Mouse (Mus musculus) liver, embryonic 12.5 days (tissue): Measurements from ENCODE around the gene Dync1i1. TPM values are rescaled to one million over a fixed set of nuclear protein-coding genes. Genes with fewer than 3 reads are reported as not detected.
A peak's percentile ranks its signal among the peaks of the same experiment; 100 is the strongest.

Experiments
- ATAC-seq: fragments of 200-750 bp; cut with Nextera tagmentation; 2 replicates; pipeline ENCODE4 v1.8.0; 2017; ENCODE audit warnings: moderate number of reproducible peaks, mild to moderate bottlenecking, moderate library complexity
- H3K27ac ChIP-seq: fragments of 300-500 bp; sonication (generic); 2 replicates; pipeline ENCODE4 v1.5.1; 2016; ENCODE audit warnings: mild to moderate bottlenecking
- H3K27me3 ChIP-seq: fragments of 300-500 bp; sonication (generic); replicated peaks from 2 replicates; pipeline ENCODE4 v1.6.1; 2016; ENCODE audit warnings: mild to moderate bottlenecking, moderate library complexity
- H3K36me3 ChIP-seq: fragments of 300-500 bp; sonication (generic); 2 replicates; pipeline ENCODE4 v1.6.1; 2016; ENCODE audit warnings: mild to moderate bottlenecking, moderate library complexity
- H3K4me1 ChIP-seq: fragments of 300-500 bp; sonication (generic); 2 replicates; pipeline ENCODE4 v1.6.1; 2016
- H3K4me2 ChIP-seq: fragments of 300-500 bp; sonication (generic); 2 replicates; pipeline ENCODE4 v1.6.1; 2016; ENCODE audit warnings: mild to moderate bottlenecking, moderate library complexity
- H3K4me3 ChIP-seq: fragments of 300-500 bp; sonication (generic); 2 replicates; pipeline ENCODE4 v1.5.1; 2016; ENCODE audit warnings: mild to moderate bottlenecking, moderate library complexity
- H3K9ac ChIP-seq: fragments of 300-500 bp; sonication (generic); 2 replicates; pipeline ENCODE4 v1.6.1; 2016; ENCODE audit warnings: mild to moderate bottlenecking, moderate library complexity
- H3K9me3 ChIP-seq: fragments of 300-500 bp; sonication (generic); replicated peaks from 2 replicates; pipeline ENCODE4 v1.6.1; 2016; ENCODE audit warnings: mild to moderate bottlenecking, moderate library complexity
- WGBS: fragments of 180-500 bp; shearing (Covaris S2); methylation state at CpG from one replicate; pipeline ENCODE4 v1.1.7; 2016; ENCODE audit not compliant: insufficient replicate concordance; 5-methylcytosine and 5-hydroxymethylcytosine counted together
- polyA plus RNA-seq: library from polyadenylated mRNA; unstranded; fragments of >200 nt; fragmentation: Nextera tagmentation; extraction: Ambion mirVana; gene quantifications from 2 replicates; pipeline ENCODE4 v1.2.1, GENCODE M21; 2016

Gene Dync1i1
- polyA plus RNA-seq, 1 experiment from 2014 or later: 0.15 TPM

DNA sequence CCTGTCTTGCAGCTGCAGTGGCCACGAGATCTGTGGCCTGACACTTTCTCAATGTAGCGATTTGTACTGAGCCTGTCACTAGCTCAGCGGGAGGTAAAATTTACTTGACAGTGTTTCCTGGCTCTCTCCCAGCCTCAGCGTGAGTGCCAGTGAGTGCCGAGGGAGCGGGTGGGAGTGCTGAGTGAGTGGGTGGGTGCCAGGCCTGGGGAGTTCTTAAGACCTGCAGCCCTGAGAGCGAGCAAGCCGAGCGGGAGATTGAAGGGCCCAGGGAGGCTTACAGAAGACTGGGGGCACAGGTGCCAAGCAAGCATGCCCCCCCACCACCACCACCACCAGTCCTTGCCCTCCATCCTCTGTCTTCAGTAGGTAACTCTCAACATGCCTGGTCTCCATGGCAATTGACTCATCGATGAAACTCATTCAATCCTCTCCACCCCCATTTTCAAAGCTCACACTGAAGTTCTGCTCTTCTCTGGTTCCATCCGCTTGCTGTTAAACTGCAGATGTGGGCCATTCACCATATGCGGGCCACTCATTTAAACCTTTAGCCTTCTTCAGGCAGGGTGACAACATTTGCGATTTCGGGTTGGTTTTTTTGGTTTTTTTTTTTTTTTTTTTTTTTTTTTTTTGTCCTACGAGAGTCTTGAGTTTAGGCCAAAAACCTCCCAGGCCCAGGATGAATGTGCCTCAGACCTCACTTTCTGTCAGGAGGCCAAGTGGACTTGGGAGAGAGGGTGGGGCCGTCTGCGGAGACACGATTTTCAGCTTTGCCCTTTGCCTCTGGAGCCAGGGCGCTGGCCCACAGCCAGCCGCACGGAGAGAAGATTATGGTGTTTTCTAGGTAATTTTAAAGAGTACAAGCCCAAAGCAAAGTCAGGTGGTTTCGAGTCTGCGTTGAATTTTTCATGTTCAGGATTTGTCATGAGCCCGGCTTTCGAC is 266.6 kb downstream of the Dync1i1 start:
- no peak overlapping the region for H3K4me3 ChIP-seq
- WGBS: 68% methylated on average over 25 of the region's 25 CpGs
- no peak overlapping the region for H3K9ac ChIP-seq
- H3K9me3 ChIP-seq: no peaks in the 10 kb centered on the region
- no peaks in the 10 kb centered on the region for H3K36me3 ChIP-seq
- no peak for ATAC-seq
- H3K27me3 ChIP-seq: no peaks in the 10 kb centered on the region
- H3K27ac ChIP-seq: no peak overlapping the region
- H3K4me1 ChIP-seq: no peaks in the 10 kb centered on the region
- no peak overlapping the region for H3K4me2 ChIP-seq

DNA sequence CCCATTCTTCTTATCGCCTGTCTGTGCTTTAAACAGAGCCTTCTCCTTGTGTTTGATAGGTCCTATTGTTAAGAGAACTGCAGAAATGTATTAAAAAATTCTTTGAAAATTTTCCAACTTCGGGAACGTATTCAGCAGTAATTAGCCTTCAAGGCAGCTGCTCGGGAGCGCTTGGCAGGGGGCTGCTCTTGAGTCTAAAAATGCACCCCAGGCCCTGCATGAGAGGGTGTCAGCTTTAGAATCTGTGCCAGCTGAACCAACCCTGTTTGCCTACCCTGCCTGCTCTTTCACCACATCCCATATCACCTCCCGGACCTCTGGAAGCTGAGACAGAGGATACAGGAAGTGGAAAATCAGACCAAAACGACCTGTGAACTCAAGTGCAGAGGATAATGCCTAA is 267.6 kb downstream of the Dync1i1 start:
- no peak overlapping the region for H3K4me3 ChIP-seq
- no peak overlapping the region for H3K9ac ChIP-seq
- H3K4me1 ChIP-seq: no peaks in the 10 kb centered on the region
- ATAC-seq: no peak
- H3K4me2 ChIP-seq: no peak overlapping the region
- no peaks in the 10 kb centered on the region for H3K27me3 ChIP-seq
- H3K27ac ChIP-seq: no peak overlapping the region
- WGBS: 64% methylated on average over 7 of the region's 7 CpGs
- H3K36me3 ChIP-seq: no peaks in the 10 kb centered on the region
- no peaks in the 10 kb centered on the region for H3K9me3 ChIP-seq

DNA sequence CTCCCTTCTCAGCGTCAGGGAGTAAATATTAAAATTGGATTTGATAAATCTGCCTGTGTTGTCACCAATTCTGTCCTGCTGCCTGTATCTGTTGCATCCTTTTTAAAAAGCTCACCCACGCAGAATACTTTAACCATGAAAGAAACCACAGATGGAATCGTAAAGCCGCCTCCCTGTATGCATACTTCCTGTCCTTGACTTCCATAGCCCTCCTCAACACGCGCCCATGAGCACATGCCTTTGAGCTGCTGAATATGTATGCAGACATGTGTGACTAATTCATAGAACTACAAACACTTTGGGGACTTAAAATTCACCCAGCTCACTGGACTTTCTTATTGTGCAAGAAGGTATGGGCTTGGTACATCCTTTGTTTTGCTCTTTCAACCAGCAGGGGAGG is 272.1 kb downstream of the Dync1i1 start:
- no peak overlapping the region for H3K4me3 ChIP-seq
- H3K9me3 ChIP-seq: no peaks in the 10 kb centered on the region
- H3K27ac ChIP-seq: no peak overlapping the region
- 42% methylated on average over 6 of the region's 6 CpGs for WGBS
- ATAC-seq: no peak
- no peak overlapping the region for H3K9ac ChIP-seq
- no peaks in the 10 kb centered on the region for H3K27me3 ChIP-seq
- no peaks in the 10 kb centered on the region for H3K4me1 ChIP-seq
- H3K36me3 ChIP-seq: no peaks in the 10 kb centered on the region
- H3K4me2 ChIP-seq: no peak overlapping the region

DNA sequence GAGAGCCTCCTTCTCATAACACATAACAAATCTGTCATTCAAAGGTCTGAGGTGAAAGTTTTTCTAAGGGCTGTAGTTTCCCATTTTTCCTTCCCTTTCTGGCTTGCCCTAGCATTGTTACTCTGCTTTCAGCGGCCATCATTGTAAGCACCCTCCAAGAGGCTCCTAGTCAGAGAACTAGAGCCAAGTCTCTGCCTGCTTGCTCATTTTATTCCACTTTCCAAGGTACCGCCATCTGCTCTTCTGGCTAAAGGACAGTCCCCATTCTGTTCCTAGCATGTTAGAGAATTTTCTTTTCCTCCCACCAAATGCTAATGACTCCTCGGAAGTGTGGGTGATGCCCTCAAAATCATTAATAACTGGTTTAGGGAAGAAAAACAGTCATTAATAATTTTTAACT is 276.6 kb downstream of the Dync1i1 start:
- no peaks in the 10 kb centered on the region for H3K4me1 ChIP-seq
- no peak overlapping the region for H3K27ac ChIP-seq
- no peak overlapping the region for H3K4me2 ChIP-seq
- 71% methylated on average over 3 of the region's 3 CpGs for WGBS
- no peak for ATAC-seq
- peaks cover 15% of the 10 kb centered on the region for H3K27me3 ChIP-seq
- no peaks in the 10 kb centered on the region for H3K9me3 ChIP-seq
- H3K9ac ChIP-seq: no peak overlapping the region
- no peaks in the 10 kb centered on the region for H3K36me3 ChIP-seq
- H3K4me3 ChIP-seq: no peak overlapping the region

DNA sequence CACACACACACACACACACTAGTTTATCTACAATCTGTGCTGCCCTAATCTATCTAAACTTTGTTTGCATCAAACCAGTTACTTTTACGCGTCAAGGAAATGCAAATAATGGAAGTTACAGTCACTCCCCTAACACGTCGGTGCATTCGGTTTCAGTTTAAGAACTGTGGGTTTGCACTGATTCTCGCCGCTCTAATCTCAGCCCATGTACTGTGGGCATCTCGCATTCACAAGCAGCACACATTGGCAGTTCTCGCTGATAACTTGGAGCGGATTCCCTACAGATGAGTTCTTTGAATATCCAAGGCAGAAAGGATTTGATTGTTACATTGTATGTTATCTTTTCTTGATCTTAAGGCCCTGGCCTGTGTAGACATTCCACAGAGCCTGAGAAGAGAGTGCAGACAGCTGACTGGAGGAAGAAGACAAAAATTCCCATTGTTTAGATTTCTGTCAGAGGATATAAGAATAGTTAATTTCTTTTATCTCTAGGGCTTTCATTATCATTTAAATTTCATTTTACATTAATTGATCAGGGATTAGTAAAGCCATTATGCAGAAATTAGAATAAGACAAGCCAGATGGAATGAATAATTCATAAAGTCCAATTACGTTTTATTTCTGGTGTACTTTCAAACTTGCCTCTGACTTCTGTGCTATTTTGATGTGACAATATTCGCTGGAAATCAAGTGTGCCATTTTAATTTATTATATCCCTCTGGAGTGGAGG is 279.5 kb downstream of the Dync1i1 start:
- H3K27ac ChIP-seq: no peak overlapping the region
- no peak overlapping the region for H3K9ac ChIP-seq
- no peaks in the 10 kb centered on the region for H3K36me3 ChIP-seq
- H3K9me3 ChIP-seq: no peaks in the 10 kb centered on the region
- H3K27me3 ChIP-seq: peaks cover 19% of the 10 kb centered on the region
- H3K4me2 ChIP-seq: no peak overlapping the region
- no peak for ATAC-seq
- 49% methylated on average over 12 of the region's 12 CpGs for WGBS
- H3K4me3 ChIP-seq: no peak overlapping the region
- no peaks in the 10 kb centered on the region for H3K4me1 ChIP-seq

DNA sequence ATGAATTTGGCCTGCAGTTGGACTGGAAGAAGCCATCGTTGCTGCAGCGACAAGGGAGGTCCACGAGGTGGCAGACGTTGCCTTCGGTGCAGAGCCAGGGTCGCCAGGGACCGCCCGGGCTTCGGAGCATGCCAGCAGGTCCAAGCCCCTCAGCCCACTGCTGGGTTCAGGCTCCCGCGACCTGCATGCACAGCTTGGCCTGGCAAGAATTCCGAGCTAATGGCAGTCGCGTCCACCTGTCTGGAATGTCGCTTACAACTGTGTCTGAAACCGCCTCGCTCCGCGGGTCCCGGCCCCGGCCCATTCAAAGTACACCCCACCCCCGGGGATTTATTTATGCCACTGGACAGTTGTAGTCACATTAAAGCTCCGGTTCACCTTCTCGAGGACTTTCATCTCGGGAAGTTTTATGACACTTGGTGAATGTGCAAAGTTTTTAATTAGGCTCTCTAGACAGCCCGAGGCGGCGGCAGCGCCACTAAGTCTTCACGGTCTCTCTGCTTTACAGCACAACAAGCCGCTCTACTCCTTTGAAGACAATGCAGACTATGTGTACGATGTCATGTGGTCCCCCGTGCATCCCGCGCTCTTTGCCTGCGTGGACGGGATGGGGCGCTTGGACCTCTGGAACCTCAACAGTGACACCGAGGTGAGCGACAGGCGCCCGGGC is 280.5 kb downstream of the Dync1i1 start:
- H3K4me1 ChIP-seq: no peaks in the 10 kb centered on the region
- H3K9me3 ChIP-seq: no peaks in the 10 kb centered on the region
- peak overlapping the region; percentile 72 for H3K4me2 ChIP-seq
- ATAC-seq: peak; percentile 59; the same call in 1 of the 2 replicates
- no peak overlapping the region for H3K27ac ChIP-seq
- no peaks in the 10 kb centered on the region for H3K36me3 ChIP-seq
- peak overlapping the region; percentile 41; the same call in 1 of the 2 replicates for H3K9ac ChIP-seq
- peak overlapping the region; percentile 56 for H3K4me3 ChIP-seq
- 7% methylated on average over 42 of the region's 42 CpGs for WGBS
- peaks cover 19% of the 10 kb centered on the region for H3K27me3 ChIP-seq

DNA sequence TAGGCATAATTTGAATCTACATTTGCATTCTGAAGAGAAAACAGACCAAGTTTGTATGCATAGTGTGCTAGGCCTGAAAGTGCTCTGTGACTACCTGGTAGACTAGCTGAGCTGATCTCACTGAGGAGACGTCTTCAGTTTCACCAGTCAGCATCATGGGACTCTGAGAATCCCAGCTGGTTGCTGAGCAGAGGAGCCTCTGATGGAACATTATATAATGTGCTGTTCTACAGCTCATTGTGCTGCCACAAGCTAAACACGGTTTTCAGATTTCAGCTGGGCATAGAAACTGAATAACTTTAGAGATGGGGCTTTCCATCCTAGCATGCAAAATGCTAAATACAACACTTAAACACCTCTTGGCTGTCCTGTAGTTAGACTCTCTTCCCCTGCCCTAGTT is 285.9 kb downstream of the Dync1i1 start:
- Histone ChIP-seq H3K4me1 (no peaks in the 10 kb centered on the region), H3K9me3 (no peaks in the 10 kb centered on the region), H3K9ac (no peak overlapping the region), H3K4me2 (no peak overlapping the region), H3K27me3 (peaks cover 8% of the 10 kb centered on the region), H3K27ac (no peak overlapping the region), H3K4me3 (no peak overlapping the region), H3K36me3 (no peaks in the 10 kb centered on the region)
- 62% methylated on average over 2 of the region's 2 CpGs for WGBS
- ATAC-seq: no peak

DNA sequence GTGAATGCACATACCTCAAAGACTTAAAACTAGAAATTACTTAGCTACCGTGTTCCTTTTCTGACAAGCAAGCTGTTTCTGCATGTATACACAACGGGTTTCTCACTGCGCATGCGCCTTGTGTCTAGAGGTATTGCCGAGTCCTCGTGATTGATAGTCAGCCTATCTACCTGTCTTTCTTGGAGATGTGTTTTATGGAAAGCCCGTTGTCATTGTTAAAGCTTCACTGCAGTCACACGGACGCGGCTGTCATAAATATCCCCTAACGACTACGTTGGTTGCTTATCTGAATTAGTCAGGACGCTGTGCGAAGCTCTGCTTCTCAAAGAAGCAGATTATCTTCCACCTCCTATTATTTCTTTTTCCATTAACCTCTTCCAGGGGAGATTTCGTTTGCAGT is 290.2 kb downstream of the Dync1i1 start:
- H3K4me2 ChIP-seq: no peak overlapping the region
- no peak for ATAC-seq
- H3K27me3 ChIP-seq: no peaks in the 10 kb centered on the region
- WGBS: 45% methylated on average over 15 of the region's 15 CpGs
- H3K9ac ChIP-seq: no peak overlapping the region
- no peaks in the 10 kb centered on the region for H3K4me1 ChIP-seq
- H3K36me3 ChIP-seq: no peaks in the 10 kb centered on the region
- H3K9me3 ChIP-seq: no peaks in the 10 kb centered on the region
- no peak overlapping the region for H3K4me3 ChIP-seq
- no peak overlapping the region for H3K27ac ChIP-seq

DNA sequence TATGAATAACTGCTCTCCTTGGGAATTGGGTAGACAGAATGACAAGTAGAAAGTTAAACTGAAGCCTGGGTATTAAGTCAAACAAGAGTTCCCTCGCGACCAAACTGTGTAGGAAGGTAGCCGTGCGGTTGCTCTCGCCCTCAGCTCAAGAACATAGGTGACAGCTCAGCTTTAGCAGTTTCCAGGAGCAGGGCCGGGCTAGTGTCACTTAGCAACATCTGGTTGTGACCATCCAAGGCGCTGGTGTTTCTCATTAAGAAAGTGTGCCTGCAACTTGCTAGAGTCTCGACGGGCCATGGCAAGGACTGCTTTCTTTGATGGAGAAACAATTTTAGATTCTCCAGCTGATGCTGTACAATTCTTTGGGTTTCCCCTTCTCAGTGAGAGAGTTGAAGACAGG is 291.5 kb downstream of the Dync1i1 start:
- Histone ChIP-seq H3K4me1 (no peaks in the 10 kb centered on the region), H3K36me3 (no peaks in the 10 kb centered on the region), H3K27me3 (no peaks in the 10 kb centered on the region), H3K27ac (no peak overlapping the region), H3K9me3 (no peaks in the 10 kb centered on the region), H3K4me3 (no peak overlapping the region), H3K4me2 (no peak overlapping the region), H3K9ac (no peak overlapping the region)
- no peak for ATAC-seq
- 57% methylated on average over 9 of the region's 9 CpGs for WGBS

DNA sequence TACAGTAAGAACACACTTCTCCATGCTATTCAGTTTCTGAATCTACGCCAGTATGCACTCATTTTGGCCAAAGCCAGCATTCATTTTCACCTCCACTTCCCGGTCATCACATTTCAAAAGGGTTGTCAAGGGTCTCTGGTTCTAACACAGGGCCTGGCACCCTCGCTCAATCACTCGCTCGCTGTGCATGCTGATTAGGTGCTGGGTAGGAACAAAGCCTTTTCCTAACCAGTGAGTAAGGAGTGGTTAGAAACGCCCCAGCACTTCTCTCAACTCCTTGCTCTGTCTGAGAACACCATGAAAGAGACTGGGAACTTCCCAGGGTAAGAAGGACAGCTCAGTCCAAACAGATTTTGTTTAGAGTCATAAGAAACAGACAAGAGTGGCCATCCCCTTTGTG is 298.5 kb downstream of the Dync1i1 start:
- no peaks in the 10 kb centered on the region for H3K9me3 ChIP-seq
- H3K4me1 ChIP-seq: no peaks in the 10 kb centered on the region

DNA sequence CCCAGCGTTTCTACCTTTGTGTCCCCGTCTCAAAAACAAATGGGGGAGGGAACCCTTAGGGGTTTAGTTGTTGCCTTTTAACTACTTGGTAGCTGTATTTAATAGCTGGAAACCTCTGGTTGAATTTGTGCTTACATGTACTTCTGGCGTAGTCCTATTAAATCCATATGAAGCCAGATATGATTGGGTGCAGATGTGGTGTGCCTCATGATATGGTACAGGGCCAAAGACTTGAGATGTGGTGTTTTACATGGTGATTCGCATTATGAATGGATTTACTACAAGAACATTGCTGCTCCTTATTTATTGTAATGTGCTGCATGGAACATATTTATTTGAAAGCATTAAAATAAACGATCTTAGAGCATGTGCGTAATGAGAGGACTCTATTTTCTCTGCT is 302.2 kb downstream of the Dync1i1 start:
- no peak overlapping the region for H3K4me2 ChIP-seq
- 0 out of 2 replicates have a peak, but pooled peaks cover 5% of the 10 kb centered on the region for H3K27me3 ChIP-seq
- no peak for ATAC-seq
- H3K4me1 ChIP-seq: no peaks in the 10 kb centered on the region
- no peak overlapping the region for H3K4me3 ChIP-seq
- H3K9me3 ChIP-seq: no peaks in the 10 kb centered on the region
- H3K36me3 ChIP-seq: no peaks in the 10 kb centered on the region
- 80% methylated on average over 6 of the region's 6 CpGs for WGBS
- H3K9ac ChIP-seq: no peak overlapping the region
- no peak overlapping the region for H3K27ac ChIP-seq

More for the DNA sequence above, 298.5 kb downstream of the Dync1i1 start:
- Histone ChIP-seq H3K27ac (no peak overlapping the region), H3K4me3 (no peak overlapping the region), H3K4me2 (no peak overlapping the region), H3K27me3 (0 out of 2 replicates have a peak, but pooled peaks cover 5% of the 10 kb centered on the region), H3K9ac (no peak overlapping the region), H3K36me3 (no peaks in the 10 kb centered on the region)
- ATAC-seq: no peak
- 42% methylated on average over 6 of the region's 6 CpGs for WGBS
